Mouse (Mus musculus) heart, postnatal 10 days (tissue): ENCODE measurements around the gene Rilp. TPM values are rescaled to one million over a fixed set of nuclear protein-coding genes. Genes with fewer than 3 reads are reported as not detected.

Experiments
- DNase-seq, 2 experiments: peaks; one replicate each; pipeline ENCODE4 v3.0.0; 2021
- intact Hi-C: fragments of 180-260 bp; cut with DNase I; formaldehyde crosslinking; loops from one replicate; pipeline ENCODE4 v1.15.1; 2025
- total RNA-seq, 2 experiments: library from RNA; stranded (reverse); gene quantifications; 2 replicates each; pipeline ENCODE4 v1.2.3; 2021

Gene Rilp
- total RNA-seq, 2 experiments from 2014 or later, result 32.2 to 34.5 TPM

- intact Hi-C loops, result loop anchor here (1.0 kb wide), 1 partner anchor 18 kb away; no protein-coding TSS in a partner anchor
- peak; percentile 99 for DNase-seq
Observed at GRCm38 (mm10) chr11:75486601-75487285, 23.2 kb upstream of the Rilp start, which contains the start of gene Prpf8. Gene Prpf8 (plus strand): TSS chr11:75486816.

- intact Hi-C loops, result no loop called here
- DNase-seq, result no peak
Observed at GRCm38 (mm10) chr11:75487496-75487895, 22.4 kb upstream of the Rilp start.

GRCm38 (mm10) chr11:75494296-75495049 lies 15.4 kb upstream of the Rilp start:
- intact Hi-C loops, result no loop called here

GRCm38 (mm10) chr11:75498126-75498525 lies 11.8 kb upstream of the Rilp start:
- intact Hi-C loops, result no loop called here
- peak; percentile 69 to 72 for DNase-seq

More at GRCm38 (mm10) chr11:75494296-75495049, 15.4 kb upstream of the Rilp start:
- no peak for DNase-seq

GRCm38 (mm10) chr11:75508162-75508561 lies 1.7 kb upstream of the Rilp start:
- intact Hi-C loops, result loop anchor here (2.0 kb wide), 1 partner anchor 39 kb away; no protein-coding TSS in a partner anchor
- DNase-seq, result no peak

- peak in 1 of 2 experiments; percentile 41 for DNase-seq
- intact Hi-C loops, result loop anchor here (2.0 kb wide), 1 partner anchor 40 kb away; no protein-coding TSS in a partner anchor
Observed at GRCm38 (mm10) chr11:75508904-75509303, 990 bp upstream of the Rilp start.

- intact Hi-C loops, result loop anchor here (5.0 kb wide), 1 partner anchor 108 kb away; no protein-coding TSS in a partner anchor
- peak; percentile 97 to 98 for DNase-seq
Observed at GRCm38 (mm10) chr11:75510627-75510993, 716 bp downstream of the Rilp start.

GRCm38 (mm10) chr11:75511213-75511612 lies 1.3 kb downstream of the Rilp start:
- intact Hi-C loops, result loop anchor here (5.0 kb wide), 1 partner anchor 109 kb away; no protein-coding TSS in a partner anchor
- DNase-seq, result peak; percentile 48 to 71

GRCm38 (mm10) chr11:75512301-75513018 lies 2.6 kb downstream of the Rilp start:
- intact Hi-C loops, result loop anchor here (5.0 kb wide), 1 partner anchor 110 kb away; no protein-coding TSS in a partner anchor
- no peak for DNase-seq

- intact Hi-C loops, result loop anchor here (5.0 kb wide), 1 partner anchor 111 kb away; no protein-coding TSS in a partner anchor
- DNase-seq, result peak; percentile 67 to 77
Observed at GRCm38 (mm10) chr11:75513336-75513735, 3.4 kb downstream of the Rilp start, which contains the start of gene Scarf1. Gene Scarf1 (plus strand): TSS chr11:75513540.

- no peak for DNase-seq
- intact Hi-C loops, result no loop called here
Observed at GRCm38 (mm10) chr11:75515186-75515585, 5.3 kb downstream of the Rilp start.

GRCm38 (mm10) chr11:75519834-75520633 lies 10.1 kb downstream of the Rilp start:
- DNase-seq, result no peak
- intact Hi-C loops, result no loop called here

GRCm38 (mm10) chr11:75521609-75522008 lies 11.7 kb downstream of the Rilp start:
- intact Hi-C loops, result no loop called here

GRCm38 (mm10) chr11:75522793-75523192 lies 12.9 kb downstream of the Rilp start:
- intact Hi-C loops, result no loop called here
- no peak for DNase-seq

More at GRCm38 (mm10) chr11:75521609-75522008, 11.7 kb downstream of the Rilp start:
- DNase-seq, result no peak

- DNase-seq, result no peak
- intact Hi-C loops, result no loop called here
Observed at GRCm38 (mm10) chr11:75525531-75526125, 15.7 kb downstream of the Rilp start.

GRCm38 (mm10) chr11:75526943-75527342 lies 17.0 kb downstream of the Rilp start:
- intact Hi-C loops, result no loop called here
- no peak for DNase-seq

- no peak for DNase-seq
- intact Hi-C loops, result loop anchor here (1.0 kb wide), 1 partner anchor 44 kb away; no protein-coding TSS in a partner anchor
Observed at GRCm38 (mm10) chr11:75529771-75530170, 19.9 kb downstream of the Rilp start.

GRCm38 (mm10) chr11:75530325-75530724 lies 20.4 kb downstream of the Rilp start:
- intact Hi-C loops, result loop anchor here (1.0 kb wide), 1 partner anchor 43 kb away; no protein-coding TSS in a partner anchor
- peak; percentile 97 to 100 for DNase-seq

GRCm38 (mm10) chr11:75530845-75531373 lies 21.0 kb downstream of the Rilp start:
- peak in 1 of 2 experiments; percentile 54 for DNase-seq
- intact Hi-C loops, result loop anchor here (1.0 kb wide), 1 partner anchor 42 kb away; no protein-coding TSS in a partner anchor
